Mouse (Mus musculus): ENCODE measurements around the gene Swsap1.

- no peak for TF ChIP-seq CTCF (IDR thresholded peaks at IDR 0.05; ENCODE audit: borderline replicate concordance, insufficient read depth, low read length)
- TF ChIP-seq POLR2A (IDR thresholded peaks at IDR 0.05; ENCODE audit: low read depth, low read length), result no peak
Observed at GRCm38 (mm10) chr9:21937711-21938175, 17.8 kb upstream of the Swsap1 start.

Measured in embryonic fibroblast, embryonic 13.5 days (primary cell).